In the genomic region with DNA sequence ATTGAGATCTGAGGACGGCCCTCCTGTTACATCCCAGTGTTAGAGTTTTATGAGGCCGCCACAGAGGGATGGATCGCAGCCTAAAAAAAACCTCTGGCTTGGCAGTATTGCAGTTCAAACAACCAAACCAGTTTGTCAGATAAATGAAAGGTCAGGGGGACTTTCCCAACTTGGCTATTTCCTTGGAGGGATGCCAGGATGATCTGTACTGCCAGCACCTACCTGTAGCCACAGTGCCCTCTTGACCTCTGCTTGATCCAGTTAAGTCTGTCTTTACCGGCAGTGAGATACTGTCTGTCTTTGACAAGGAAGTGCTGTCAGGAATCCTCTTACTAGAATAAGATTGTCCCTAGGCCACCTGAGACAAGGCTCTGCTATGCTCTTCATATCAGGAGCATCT, we compare ENCODE assay signal across 21 mouse cellular contexts. TPM values are rescaled to one million over a fixed set of nuclear protein-coding genes. Genes with fewer than 3 reads are reported as not detected.
A peak's percentile ranks its signal among the peaks of the same experiment; 100 is the strongest.
DNase-seq lines count a peak whose midpoint lies in the region; ATAC-seq lines count a peak whose summit lies in the region.
"Had no signal": no experiment of that assay in that cellular context is flagged by ENCODE, and none has a peak within 500 bp of the region (broad histone marks: within the 10 kb centered on the region; RNA-seq: fewer than 3 reads in every experiment).

No protein-coding gene starts in this region.

- H3K9ac ChIP-seq in intestine, embryonic 16.5 days (ENCODE audit: low read depth, low read length) = no peak overlapping the region
- H3K9ac ChIP-seq in intestine, embryonic 15.5 days = no peak overlapping the region
- H3K9ac ChIP-seq in midbrain, embryonic 14.5 days (replicated peaks; ENCODE audit: low read length) = no peak overlapping the region
- H3K9ac ChIP-seq: forebrain, embryonic 13.5 days; heart, embryonic 13.5 days; hindbrain, embryonic 13.5 days; midbrain, embryonic 13.5 days had no signal

- DNase-seq in urinary bladder, postnatal 14 days (ENCODE audit: low spot score) = peak; percentile 62
- no peak for DNase-seq in urinary bladder, postnatal 25 days (ENCODE audit: low spot score)
- DNase-seq in large intestine, adult 2 months (ENCODE audit: low read depth, low spot score) = peak; percentile 35
- no peak for DNase-seq in retina, embryonic 14.5 days (ENCODE audit: low spot score)
- DNase-seq in midbrain, embryonic 14.5 days = no peak
- DNase-seq in testis, postnatal 14 days (ENCODE audit: low spot score) = no peak
- DNase-seq: B cell, adult 2 months; cerebellum, adult 8-10 months; heart, adult 11 months; kidney, adult 18-20 months; kidney, postnatal 10 days; left cerebral cortex, postnatal 4 days; lung, adult 2 months; right cerebral cortex, postnatal 25 days had no signal

- H3K4me3 ChIP-seq in intestine, embryonic 16.5 days (ENCODE audit: low read length) = no peak overlapping the region
- no peak overlapping the region for H3K4me3 ChIP-seq in intestine, embryonic 15.5 days (replicated peaks)
- H3K4me3 ChIP-seq in midbrain, embryonic 14.5 days (replicated peaks; ENCODE audit: low read depth, low read length) = no peak overlapping the region
- H3K4me3 ChIP-seq: forebrain, embryonic 13.5 days; heart, embryonic 13.5 days; hindbrain, embryonic 13.5 days; midbrain, embryonic 13.5 days; myocyte had no signal

- H3K9me3 ChIP-seq in intestine, embryonic 16.5 days (ENCODE audit: control insufficient read depth, low read length) = no peaks in the 10 kb centered on the region
- no peaks in the 10 kb centered on the region for H3K9me3 ChIP-seq in intestine, embryonic 15.5 days
- no peaks in the 10 kb centered on the region for H3K9me3 ChIP-seq in midbrain, embryonic 14.5 days (ENCODE audit: control insufficient read depth, low read length)
- H3K9me3 ChIP-seq: forebrain, embryonic 13.5 days; heart, embryonic 13.5 days; hindbrain, embryonic 13.5 days; midbrain, embryonic 13.5 days had no signal

- ATAC-seq in intestine, embryonic 16.5 days = 0 out of 2 replicates have a peak, but pooled peaks have one; percentile 37
- no peak; the same call in 1 of the 2 replicates for ATAC-seq in intestine, embryonic 15.5 days
- no peak for ATAC-seq in midbrain, embryonic 14.5 days (ENCODE audit: low FRiP score, low TSS enrichment)
- ATAC-seq: forebrain, embryonic 13.5 days; midbrain, embryonic 13.5 days had no signal

- no peaks in the 10 kb centered on the region for H3K27me3 ChIP-seq in intestine, embryonic 16.5 days (replicated peaks; ENCODE audit: control insufficient read depth, insufficient read depth, low read length)
- no peaks in the 10 kb centered on the region for H3K27me3 ChIP-seq in intestine, embryonic 15.5 days (replicated peaks)
- H3K27me3 ChIP-seq in midbrain, embryonic 14.5 days (ENCODE audit: control insufficient read depth, insufficient read depth, low read length) = no peaks in the 10 kb centered on the region
- H3K27me3 ChIP-seq: forebrain, embryonic 13.5 days; heart, embryonic 13.5 days; hindbrain, embryonic 13.5 days; midbrain, embryonic 13.5 days had no signal

- peaks cover 14% of the 10 kb centered on the region; the same call in 1 of the 2 replicates for H3K4me1 ChIP-seq in intestine, embryonic 16.5 days (ENCODE audit: control insufficient read depth, insufficient read depth, low read length)
- peaks cover 10% of the 10 kb centered on the region; the same call in 1 of the 2 replicates for H3K4me1 ChIP-seq in intestine, embryonic 15.5 days (replicated peaks)
- no peaks in the 10 kb centered on the region for H3K4me1 ChIP-seq in midbrain, embryonic 14.5 days (ENCODE audit: control insufficient read depth, insufficient read depth, low read length)

- 53% methylated on average over 4 of the region's 4 CpGs for WGBS in intestine, embryonic 16.5 days
- WGBS in intestine, embryonic 15.5 days = 58% methylated on average over 4 of the region's 4 CpGs
- 14% methylated on average over 4 of the region's 4 CpGs for WGBS in large intestine, adult 2 months
- WGBS in midbrain, embryonic 14.5 days = 89% methylated on average over 4 of the region's 4 CpGs

- H3K27ac ChIP-seq in intestine, embryonic 16.5 days (ENCODE audit: low read length) = no peak overlapping the region
- no peak overlapping the region for H3K27ac ChIP-seq in intestine, embryonic 15.5 days
- no peak overlapping the region for H3K27ac ChIP-seq in midbrain, embryonic 14.5 days (replicated peaks; ENCODE audit: low read depth, low read length)
- H3K27ac ChIP-seq: forebrain, embryonic 13.5 days; heart, embryonic 13.5 days; hindbrain, embryonic 13.5 days; midbrain, embryonic 13.5 days had no signal

- H3K4me2 ChIP-seq in intestine, embryonic 16.5 days (ENCODE audit: low read depth, low read length) = no peak overlapping the region
- H3K4me2 ChIP-seq in intestine, embryonic 15.5 days (replicated peaks) = no peak overlapping the region
- no peak overlapping the region for H3K4me2 ChIP-seq in midbrain, embryonic 14.5 days (ENCODE audit: low read length)
- H3K4me2 ChIP-seq: forebrain, embryonic 13.5 days; heart, embryonic 13.5 days; hindbrain, embryonic 13.5 days; midbrain, embryonic 13.5 days had no signal

- no peaks in the 10 kb centered on the region for H3K36me3 ChIP-seq in intestine, embryonic 16.5 days (ENCODE audit: control insufficient read depth, insufficient read depth, low read length)
- no peaks in the 10 kb centered on the region for H3K36me3 ChIP-seq in intestine, embryonic 15.5 days
- H3K36me3 ChIP-seq in midbrain, embryonic 14.5 days (ENCODE audit: control insufficient read depth, insufficient read depth, low read length) = no peaks in the 10 kb centered on the region
- H3K36me3 ChIP-seq: heart, embryonic 13.5 days; hindbrain, embryonic 13.5 days; midbrain, embryonic 13.5 days had no signal

RNA-seq across cellular contexts. Expression of a gene that starts 37.6 kb away (rescaled TPM):
- 5.7 and 5.9 TPM in 2 replicates for polyA plus RNA-seq in intestine, embryonic 16.5 days (2015; fragmentation: Nextera tagmentation; extraction: Ambion mirVana)
- 6.4 and 9.1 TPM in 2 replicates for polyA plus RNA-seq in intestine, embryonic 15.5 days (2015; fragmentation: Nextera tagmentation; extraction: Ambion mirVana)
- polyA plus RNA-seq in large intestine, adult 2 months (2012; rRNA removed) = 8.3 and 13.1 TPM in 2 replicates
- polyA plus RNA-seq in midbrain, embryonic 14.5 days (2014; fragmentation: Nextera tagmentation; extraction: Ambion mirVana) = 1.1 and 2.9 TPM in 2 replicates
- polyA plus RNA-seq: myocyte had no signal

Comparison
In these comparisons a context has a peak if more than half of its experiments do, and no peak if none do; other contexts are left out.
1. DNase-seq: peak in urinary bladder, postnatal 14 days (single experiment) and large intestine, adult 2 months (single experiment); none in urinary bladder, postnatal 25 days (single experiment), retina, embryonic 14.5 days (single experiment), midbrain, embryonic 14.5 days (single experiment) and testis, postnatal 14 days (single experiment).